Mouse (Mus musculus): ENCODE measurements around the gene Baiap2l2.
A peak's percentile ranks its signal among the peaks of the same experiment; 100 is the strongest.

Baiap2l2 gene

DNA sequence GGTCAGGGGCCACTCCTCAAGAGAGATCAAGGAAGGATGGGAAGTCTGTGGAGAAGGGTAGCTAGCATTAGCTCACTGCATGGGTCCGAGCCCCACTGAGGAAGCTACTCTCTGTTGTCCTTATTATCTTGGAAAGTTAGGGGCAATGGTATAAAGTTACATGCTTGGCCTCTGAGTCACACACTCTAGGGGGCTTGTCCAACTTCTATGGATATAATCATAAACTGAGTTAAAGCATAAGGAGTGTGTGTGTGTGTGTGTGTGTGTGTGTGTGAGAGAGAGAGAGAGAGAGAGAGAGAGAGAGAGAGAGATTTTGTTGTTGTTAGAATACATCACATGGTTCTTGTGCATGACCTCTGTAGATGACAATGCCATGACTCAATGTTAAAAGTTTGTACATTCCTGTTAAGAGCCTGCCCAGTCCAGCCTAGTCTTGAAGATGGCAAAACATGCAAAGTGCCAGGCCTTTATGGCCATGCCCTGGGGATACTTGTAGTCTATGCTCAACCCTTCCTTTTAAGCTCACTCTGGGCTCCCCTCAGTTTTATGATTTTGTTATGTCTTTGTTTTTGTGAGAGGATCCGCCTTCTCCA lies 14.3 kb upstream of the Baiap2l2 start:
- DNase-seq (ENCODE audit: low spot score in 2 of 2) = no peak

DNA sequence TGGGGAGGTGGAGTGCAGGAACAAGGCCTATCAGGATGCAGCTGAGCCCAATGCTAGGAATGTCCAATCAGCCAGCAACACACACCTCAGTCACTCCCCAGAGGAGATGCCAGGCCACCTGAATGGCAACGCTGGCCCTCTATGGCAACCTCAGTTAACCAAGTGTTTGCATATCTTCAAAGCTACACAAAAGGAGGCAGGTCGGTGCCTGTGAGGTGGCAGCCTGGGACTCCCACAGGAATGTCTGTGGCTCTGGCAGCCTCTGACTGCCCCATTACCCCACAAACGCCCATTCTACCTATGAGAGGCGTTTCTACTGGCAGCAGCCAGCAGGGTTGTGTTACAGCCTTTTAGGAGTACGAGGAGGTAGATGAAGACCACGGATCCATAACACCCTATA lies 13.2 kb upstream of the Baiap2l2 start:
- no peak for DNase-seq (ENCODE audit: low spot score in 2 of 2)

DNA sequence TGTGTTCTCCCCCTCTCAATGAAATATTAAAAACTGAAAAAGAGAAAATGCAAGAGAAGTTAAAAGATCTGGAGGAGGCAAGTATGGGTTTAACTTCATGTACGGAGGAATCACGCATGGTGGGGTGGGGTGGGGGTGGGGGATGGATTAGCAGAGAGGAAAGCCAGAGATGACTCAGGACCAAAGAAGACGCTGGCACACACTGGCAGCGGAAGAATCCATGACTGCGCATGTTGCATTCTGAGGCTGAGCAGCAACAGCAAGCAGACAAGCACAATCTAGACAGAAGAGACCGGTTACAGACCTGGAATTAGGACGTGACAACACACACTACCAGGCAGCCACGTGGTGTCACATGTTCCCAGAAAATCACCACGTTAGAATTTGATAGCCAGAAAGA lies 7.4 kb upstream of the Baiap2l2 start:
- DNase-seq (ENCODE audit: low spot score in 2 of 2) = no peak

DNA sequence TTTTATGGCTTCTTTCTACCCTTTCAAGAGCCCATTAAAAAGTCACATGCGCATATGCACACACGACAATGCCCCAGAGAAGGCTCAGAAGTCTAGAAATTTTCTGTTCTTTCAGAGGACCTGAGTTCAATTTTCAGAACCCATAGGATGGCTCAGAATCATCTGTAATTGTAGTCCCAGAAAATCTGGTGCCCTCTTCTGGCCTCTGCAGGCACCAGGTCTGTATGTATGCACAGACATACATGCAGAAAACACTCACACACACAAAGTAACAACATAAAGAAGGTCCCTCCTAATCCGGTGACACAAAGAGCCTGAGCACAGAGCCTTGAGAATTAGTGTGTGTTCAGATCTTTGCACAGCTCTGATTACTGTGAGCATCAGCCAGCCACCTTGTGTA lies 5.0 kb upstream of the Baiap2l2 start:
- DNase-seq (ENCODE audit: low spot score in 2 of 2) = no peak

DNA sequence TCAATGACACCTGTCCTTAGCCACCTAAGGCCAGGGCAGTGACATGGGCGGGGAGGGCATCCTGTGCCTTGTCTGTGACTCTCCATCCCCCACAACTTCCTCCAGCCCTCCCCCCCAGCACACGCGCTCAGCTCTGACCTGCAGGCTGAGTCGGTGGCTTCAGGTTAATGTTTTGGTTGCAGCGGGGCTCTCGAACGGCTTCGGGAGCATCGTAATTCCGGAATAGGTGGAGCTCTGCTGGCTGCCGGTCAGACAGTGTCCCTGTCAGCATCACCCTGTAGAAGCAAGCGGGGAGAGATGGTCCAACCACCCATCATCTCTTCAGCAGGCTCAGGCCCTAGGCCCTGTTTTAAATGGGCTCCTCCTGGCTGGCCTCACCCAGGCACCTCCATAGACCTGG lies 4.1 kb upstream of the Baiap2l2 start:
- no peak for DNase-seq (ENCODE audit: low spot score in 2 of 2)

- no peak for DNase-seq (ENCODE audit: low spot score in 2 of 2)
Observed at GRCm38 (mm10) chr15:79288387-79288786, 3.0 kb upstream of the Baiap2l2 start.

DNA sequence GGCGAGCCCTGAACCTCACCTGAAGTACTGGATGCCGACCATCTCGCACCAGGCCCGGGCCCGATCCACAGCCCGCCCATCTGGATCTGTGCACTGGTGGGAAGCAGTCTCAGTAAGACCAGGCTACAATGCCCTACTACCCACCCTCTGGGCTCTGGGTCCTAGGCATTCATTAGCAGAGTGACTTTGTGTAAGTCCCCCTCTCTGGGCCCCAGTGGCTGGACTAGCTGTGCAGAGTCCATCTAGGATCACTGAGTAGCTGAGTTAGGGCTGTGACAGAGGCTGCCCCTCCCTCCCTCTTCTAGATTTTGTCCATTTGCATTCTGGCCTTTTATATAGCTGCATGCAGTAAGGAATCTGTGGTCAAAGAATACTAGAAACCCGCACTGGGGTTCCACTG lies 1.8 kb upstream of the Baiap2l2 start:
- no peak for DNase-seq (ENCODE audit: low spot score in 2 of 2)

DNA sequence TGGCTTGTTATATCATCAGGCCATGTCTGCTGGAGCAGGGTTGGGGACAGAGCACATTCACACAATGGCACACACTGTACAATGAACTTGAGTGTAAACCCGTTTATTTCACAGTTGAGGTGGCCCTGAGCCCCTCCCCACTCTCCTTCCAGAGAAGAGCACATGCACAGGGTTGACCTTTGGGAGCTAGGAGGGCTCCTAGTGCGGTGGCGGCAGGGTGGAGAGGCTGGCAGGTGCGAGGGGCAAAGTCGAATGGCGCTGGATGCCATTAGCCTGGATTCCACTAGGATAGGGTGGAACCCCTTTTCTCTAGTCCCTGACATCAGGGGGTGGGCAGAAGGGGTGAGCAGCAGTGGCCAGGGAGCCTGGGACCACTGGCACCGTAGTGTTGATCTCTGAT lies 804 bp upstream of the Baiap2l2 start:
- no peak for DNase-seq (ENCODE audit: low spot score in 2 of 2)

GRCm38 (mm10) chr15:79283371-79283770 lies 2.0 kb downstream of the Baiap2l2 start:
- DNase-seq (ENCODE audit: low spot score in 2 of 2) = no peak

GRCm38 (mm10) chr15:79282434-79282833 lies 2.9 kb downstream of the Baiap2l2 start:
- DNase-seq (ENCODE audit: low spot score in 2 of 2) = no peak

DNA sequence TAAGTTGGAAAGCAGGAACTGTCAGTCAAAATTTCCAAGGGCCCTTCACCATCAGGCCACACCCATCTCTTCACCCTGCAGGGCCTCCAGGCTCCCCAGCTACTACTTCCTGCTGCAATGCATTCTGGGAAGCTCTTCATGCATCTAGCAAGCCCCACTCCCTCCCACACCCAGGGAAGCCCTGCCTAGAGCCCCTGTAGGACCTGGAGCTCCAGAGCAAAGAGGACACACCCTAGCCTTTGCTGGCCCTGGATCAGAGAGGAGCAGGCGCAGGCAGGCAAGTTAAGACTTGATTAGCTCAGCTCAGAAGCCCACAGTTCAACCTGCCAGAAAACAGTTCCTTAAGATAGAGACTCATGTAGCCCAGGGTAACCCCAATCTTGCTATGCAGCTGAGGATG lies 3.9 kb downstream of the Baiap2l2 start:
- DNase-seq (ENCODE audit: low spot score in 2 of 2) = no peak

DNA sequence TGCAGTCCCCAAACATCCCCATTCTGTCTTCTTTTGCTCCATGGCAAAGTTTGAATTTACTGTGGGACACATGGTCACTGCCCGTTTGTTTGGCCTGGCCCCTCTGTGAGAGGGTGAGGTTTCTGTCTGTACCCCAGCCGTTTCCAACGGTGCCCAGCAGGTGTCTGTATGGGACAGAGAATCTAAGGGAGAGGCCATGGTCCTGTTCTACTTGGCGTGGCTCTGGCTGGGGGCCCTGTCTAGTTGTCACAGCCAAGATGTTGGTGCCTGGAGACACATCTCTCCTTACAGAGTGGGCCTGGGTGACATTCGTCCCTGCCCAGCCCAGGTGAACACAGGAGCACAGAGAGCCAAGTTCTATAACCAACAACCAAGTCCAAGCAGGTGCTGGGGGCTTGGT lies 4.5 kb downstream of the Baiap2l2 start:
- DNase-seq (ENCODE audit: low spot score in 2 of 2) = no peak

DNA sequence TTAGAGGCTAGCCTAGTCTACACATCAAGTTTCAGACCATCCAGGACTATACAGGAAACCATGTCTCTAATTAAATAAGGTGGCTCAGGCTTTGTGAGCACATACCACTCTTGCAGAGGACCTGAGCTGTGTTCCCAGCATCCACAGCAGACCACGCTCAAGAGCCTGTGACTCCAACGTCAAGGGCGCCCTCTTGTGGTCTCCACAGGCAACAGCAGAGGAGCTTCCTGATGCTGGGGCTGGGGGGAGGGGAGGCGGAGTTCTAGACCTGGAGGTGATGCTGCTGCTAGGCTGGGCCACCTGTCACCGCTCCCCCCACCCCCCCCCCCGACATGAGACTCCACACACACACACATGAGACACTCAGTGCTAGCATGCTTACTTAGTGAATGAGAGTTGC lies 5.1 kb downstream of the Baiap2l2 start:
- DNase-seq (ENCODE audit: low spot score in 2 of 2) = no peak

GRCm38 (mm10) chr15:79277728-79278127 lies 7.6 kb downstream of the Baiap2l2 start:
- no peak for DNase-seq (ENCODE audit: low spot score in 2 of 2)

DNA sequence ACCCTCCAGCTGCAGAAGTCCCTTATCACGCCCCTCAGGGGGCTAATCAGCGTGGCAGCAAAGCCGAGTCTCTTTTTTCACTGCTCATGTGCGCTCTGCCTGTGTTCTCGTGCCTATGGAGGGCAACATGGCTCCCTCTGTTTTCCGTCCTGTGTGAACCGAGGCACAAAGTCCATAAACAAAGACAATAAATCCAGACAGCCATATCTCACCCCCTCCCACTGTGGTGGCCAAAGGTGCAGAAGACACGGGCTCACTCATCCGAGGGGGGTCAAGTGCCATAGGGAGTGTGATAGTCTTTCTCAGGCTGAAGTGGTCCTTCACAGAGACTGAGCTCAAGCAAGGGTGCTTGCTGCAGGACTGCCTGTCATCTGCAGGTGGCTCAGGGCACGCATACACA lies 12.3 kb downstream of the Baiap2l2 start:
- no peak for DNase-seq (ENCODE audit: low spot score in 2 of 2)

DNA sequence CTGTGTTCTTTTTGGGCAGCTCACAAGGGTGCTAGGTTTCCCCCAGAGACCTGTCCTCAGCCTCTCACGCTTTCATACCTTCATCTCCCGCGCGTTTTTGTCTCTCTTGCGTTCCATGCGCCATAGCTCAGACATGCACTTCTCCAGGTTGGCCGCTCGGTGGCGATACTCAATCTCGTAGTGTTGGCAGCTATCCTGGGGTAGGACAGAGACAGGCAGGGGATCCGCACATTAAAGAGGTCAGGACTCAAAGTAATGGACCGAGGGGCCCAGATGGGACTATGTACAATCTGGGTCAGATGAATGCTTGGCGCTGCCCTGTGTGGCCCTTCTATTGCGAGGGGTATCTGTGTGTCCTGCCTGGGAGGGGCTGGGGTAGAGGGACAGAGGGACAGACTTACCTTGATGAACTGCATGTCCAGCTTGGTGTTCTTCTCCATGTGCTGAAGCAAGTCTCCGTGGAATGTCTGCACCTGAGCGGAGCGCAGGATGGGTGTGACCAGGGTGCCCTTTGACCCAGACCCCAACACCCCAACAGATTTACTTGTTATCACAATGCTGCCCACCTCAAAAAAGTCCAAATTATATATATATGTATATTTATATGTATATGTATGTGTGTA lies 14.1 kb downstream of the Baiap2l2 start:
- no peak for DNase-seq (ENCODE audit: low spot score in 2 of 2)

DNA sequence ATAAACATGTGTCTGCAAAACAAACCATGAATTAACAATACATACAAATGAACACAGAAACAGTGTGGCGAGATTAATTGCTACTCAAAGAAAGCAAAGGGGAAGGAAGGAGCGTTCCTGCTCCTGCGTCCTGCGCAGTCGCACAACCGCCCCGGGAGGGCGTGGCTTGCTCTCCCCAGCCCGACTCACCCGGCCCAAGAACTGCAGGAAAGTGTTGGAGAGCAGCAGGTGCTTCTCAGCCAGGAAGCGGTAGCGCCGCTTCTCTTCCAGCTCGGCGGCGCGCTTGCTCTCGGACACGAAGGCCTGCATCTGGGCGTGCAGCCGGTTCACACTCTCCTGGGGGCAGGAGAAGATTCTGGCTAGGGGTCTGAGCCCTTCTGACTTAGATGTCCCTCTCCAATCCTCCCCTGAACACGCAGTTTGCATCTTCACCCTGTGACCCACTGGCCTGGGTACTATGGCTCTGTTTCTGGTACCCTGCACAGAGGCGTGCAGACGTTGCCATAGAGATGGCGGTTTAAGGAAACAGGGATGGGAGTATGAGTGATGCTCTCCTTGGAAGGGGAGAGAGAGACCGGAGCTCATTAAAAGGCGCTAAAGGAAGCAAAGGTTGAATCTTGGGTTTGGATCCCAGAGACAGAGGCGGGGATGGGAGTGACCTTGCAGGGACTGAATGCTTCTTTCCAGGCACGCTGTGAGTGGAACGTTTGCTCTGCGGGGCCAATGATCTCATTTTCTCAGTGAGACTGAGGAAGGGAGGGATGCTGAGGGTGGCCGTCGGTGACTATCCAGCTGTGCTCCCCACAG lies 14.8 kb downstream of the Baiap2l2 start:
- peak in 1 of 2 experiments; percentile 43 for DNase-seq (ENCODE audit: low spot score in 2 of 2)

DNA sequence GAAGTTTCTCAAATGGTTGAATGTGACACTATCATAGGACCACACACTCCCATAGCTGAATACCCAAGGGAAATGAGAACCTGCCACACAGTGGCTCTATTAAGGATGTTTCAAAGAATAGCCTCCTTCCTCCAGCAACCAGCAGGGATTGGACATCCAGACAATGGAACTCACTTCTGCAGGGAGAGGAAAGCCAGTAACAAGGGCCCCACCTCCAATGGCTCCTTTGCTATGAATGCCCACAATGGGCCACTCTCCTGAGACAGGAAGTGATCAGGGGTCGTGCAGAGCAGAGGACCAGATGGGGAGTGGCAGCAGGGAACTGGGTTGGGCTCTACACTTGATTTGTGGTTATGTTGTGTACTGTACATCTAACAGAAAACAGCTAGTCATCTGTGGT lies 16.8 kb downstream of the Baiap2l2 start:
- no peak for DNase-seq (ENCODE audit: low spot score in 2 of 2)

- no peak for DNase-seq (ENCODE audit: low spot score in 2 of 2)
Observed at GRCm38 (mm10) chr15:79265384-79265783, 20.0 kb downstream of the Baiap2l2 start.

- DNase-seq (ENCODE audit: low spot score in 2 of 2) = no peak
Observed at GRCm38 (mm10) chr15:79263726-79264125, 21.6 kb downstream of the Baiap2l2 start.

GRCm38 (mm10) chr15:79262786-79263309 lies 22.5 kb downstream of the Baiap2l2 start:
- DNase-seq (ENCODE audit: low spot score in 2 of 2) = no peak

GRCm38 (mm10) chr15:79262375-79262774 lies 23.0 kb downstream of the Baiap2l2 start:
- DNase-seq (ENCODE audit: low spot score in 2 of 2) = no peak

DNA sequence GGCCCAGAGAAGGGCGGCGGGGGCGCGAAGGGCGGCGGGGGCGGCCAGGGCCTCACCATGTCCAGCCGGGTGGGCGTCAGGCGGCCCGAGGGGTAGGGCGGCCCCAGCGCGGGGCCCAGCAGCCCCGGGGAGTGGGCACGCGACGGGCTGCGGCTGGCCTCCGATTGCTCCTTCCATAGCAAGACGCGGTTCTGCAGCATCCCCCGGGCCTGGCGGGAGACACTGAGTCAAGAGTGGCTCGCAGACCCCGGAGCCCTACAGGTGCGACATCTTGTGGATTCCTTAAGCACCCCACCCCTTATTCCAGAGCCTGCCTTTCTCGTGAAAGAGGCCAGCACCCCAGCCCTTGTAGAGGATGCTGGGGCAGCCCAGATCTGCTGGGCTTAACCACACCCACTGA lies 23.6 kb downstream of the Baiap2l2 start:
- no peak for DNase-seq (ENCODE audit: low spot score in 2 of 2)

All from frontal cortex, postnatal 14 days (tissue).